ENCODE assay signal across 29 mouse cellular contexts in the genomic region with DNA sequence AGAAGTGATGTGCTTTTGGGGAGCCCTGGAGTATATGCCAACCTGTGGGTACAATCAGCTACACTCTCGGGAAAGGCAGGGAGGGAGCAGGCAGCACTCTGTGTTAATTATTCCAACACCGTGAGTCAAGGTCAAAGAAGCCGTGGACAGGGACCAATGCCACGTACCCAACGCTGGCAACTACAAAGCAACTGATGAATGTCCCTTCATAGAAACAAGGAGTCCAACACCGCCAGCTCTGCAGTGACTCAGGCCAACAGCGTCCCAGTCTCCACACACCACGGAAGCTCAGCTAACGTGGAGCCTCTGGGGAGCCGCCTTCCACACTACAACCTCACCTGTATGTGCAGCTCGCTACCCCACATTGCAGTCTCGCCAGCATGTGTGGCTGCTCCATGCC.
DNase-seq lines count a peak whose midpoint lies in the region; ATAC-seq and TF ChIP-seq lines count a peak whose summit lies in the region.
"Had no signal": no experiment of that assay in that cellular context is flagged by ENCODE, and none has a peak within 500 bp of the region (broad histone marks: within the 10 kb centered on the region; RNA-seq: fewer than 3 reads in every experiment).

No protein-coding gene starts in this region.

- H3K4me3 ChIP-seq in heart, embryonic 12.5 days: no peak overlapping the region
- H3K4me3 ChIP-seq: forebrain, embryonic 15.5 days; hindbrain, embryonic 10.5 days; intestine, embryonic 15.5 days; layer of hippocampus, adult 2 months; midbrain, embryonic 10.5 days; midbrain, embryonic 15.5 days; neural tube, embryonic 15.5 days; stomach, embryonic 15.5 days had no signal

- in situ Hi-C loops in Patski (cut with MboI; ENCODE audit: low pct_unique_long_range_greater_than_20kb): no loop called here

- WGBS in heart, embryonic 12.5 days: 86% methylated on average over 12 of the region's 12 CpGs

- H3K27me3 ChIP-seq in heart, embryonic 12.5 days (replicated peaks): no peaks in the 10 kb centered on the region
- no peaks in the 10 kb centered on the region for H3K27me3 ChIP-seq in Patski
- H3K27me3 ChIP-seq: forebrain, embryonic 15.5 days; intestine, embryonic 15.5 days; midbrain, embryonic 15.5 days; neural tube, embryonic 15.5 days; stomach, embryonic 15.5 days had no signal

- H3K27ac ChIP-seq in heart, embryonic 12.5 days (ENCODE audit: poor library complexity, severe bottlenecking): no peak overlapping the region
- H3K27ac ChIP-seq: forebrain, embryonic 15.5 days; hindbrain, embryonic 10.5 days; hindbrain, postnatal 0 days; intestine, embryonic 15.5 days; layer of hippocampus, adult 2 months; liver, embryonic 14.5 days; macrophage; midbrain, embryonic 10.5 days; midbrain, embryonic 15.5 days; neural tube, embryonic 15.5 days; stomach, embryonic 15.5 days had no signal

- peaks cover 11% of the 10 kb centered on the region for H3K36me3 ChIP-seq in heart, embryonic 12.5 days
- H3K36me3 ChIP-seq: forebrain, embryonic 15.5 days; hindbrain, embryonic 10.5 days; intestine, embryonic 15.5 days; midbrain, embryonic 10.5 days; midbrain, embryonic 15.5 days; neural tube, embryonic 15.5 days; stomach, embryonic 15.5 days had no signal

- CTCF ChIA-PET in Patski (lab: Charles Lee): interaction anchor here (0.6 kb wide), 1 partner anchor 9 kb away, joined by 3 read pairs; no protein-coding TSS in a partner anchor

- no peak for TF ChIP-seq CTCF in Patski (IDR thresholded peaks at IDR 0.05)

- intact Hi-C loops in gastrocnemius, postnatal 36 days (cut with DNase I): no loop called here

- peak; percentile 39 for DNase-seq in gastrocnemius, adult 18-20 months (ENCODE audit: low spot score)
- DNase-seq in gastrocnemius, postnatal 36 days: no peak
- DNase-seq in heart, adult 9 months (ENCODE audit: low spot score in 2 of 2): peak; percentile 42 to 58
- peak; percentile 36 for DNase-seq in Muller cell, postnatal 12 days (ENCODE audit: inconsistent ontology term)
- no peak for DNase-seq in Patski (ENCODE audit: low read depth, low spot score)
- DNase-seq in spleen, postnatal 14 days (ENCODE audit: low spot score in 2 of 2): no peak
- DNase-seq: adrenal gland, postnatal 36 days; B cell, adult 2 months; cerebellum, postnatal 14 days; gastrocnemius, postnatal 10 days; kidney, adult 2 months; kidney, postnatal 36 days; lung, adult 2 months; lung, postnatal 10 days; retina, postnatal 1 day; right cerebral cortex, postnatal 14 days; thymus, postnatal 25 days had no signal

- POLR2A ChIA-PET in Patski (lab: Charles Lee): no interaction called here

- H3K4me1 ChIP-seq in heart, embryonic 12.5 days (replicated peaks): peaks cover 40% of the 10 kb centered on the region

- H3K4me2 ChIP-seq in heart, embryonic 12.5 days: no peak overlapping the region
- H3K4me2 ChIP-seq: forebrain, embryonic 15.5 days; intestine, embryonic 15.5 days; midbrain, embryonic 15.5 days; neural tube, embryonic 15.5 days; stomach, embryonic 15.5 days had no signal

- H3K9me3 ChIP-seq in heart, embryonic 12.5 days (replicated peaks): peaks cover 5% of the 10 kb centered on the region; the same call in 1 of the 2 replicates
- H3K9me3 ChIP-seq: forebrain, embryonic 15.5 days; intestine, embryonic 15.5 days; midbrain, embryonic 15.5 days; neural tube, embryonic 15.5 days; stomach, embryonic 15.5 days had no signal

- no peak for ATAC-seq in heart, embryonic 12.5 days (ENCODE audit: insufficient number of reproducible peaks, low FRiP score)
- ATAC-seq in Patski: peak; percentile 81
- ATAC-seq: forebrain, embryonic 15.5 days; hindbrain, postnatal 0 days; intestine, embryonic 15.5 days; midbrain, embryonic 15.5 days had no signal

- H3K9ac ChIP-seq in heart, embryonic 12.5 days: no peak overlapping the region
- H3K9ac ChIP-seq: forebrain, embryonic 15.5 days; intestine, embryonic 15.5 days; liver, embryonic 14.5 days; midbrain, embryonic 15.5 days; neural tube, embryonic 15.5 days; stomach, embryonic 15.5 days had no signal

Comparison
In these comparisons a context has a peak if more than half of its experiments do, and no peak if none do; other contexts are left out.
1. DNase-seq: peak in gastrocnemius, adult 18-20 months (single experiment), heart, adult 9 months (2 of 2) and Muller cell, postnatal 12 days (single experiment); none in gastrocnemius, postnatal 36 days (0 of 2), Patski (single experiment) and spleen, postnatal 14 days (0 of 2).